Mouse (Mus musculus) stomach, postnatal 0 days (tissue): Measurements from ENCODE around the gene Fam198a.

Experiments used
- CTCF ChIP-seq: IDR thresholded peaks from 2 replicates; pipeline ENCODE4 v1.5.1; 2016; ENCODE audit warnings: antibody characterized with exemption, low read depth, mild to moderate bottlenecking, moderate library complexity
- EP300 ChIP-seq: optimal IDR thresholded peaks from 2 replicates; pipeline ENCODE3; 2016; ENCODE audit warnings: antibody characterized with exemption

DNA sequence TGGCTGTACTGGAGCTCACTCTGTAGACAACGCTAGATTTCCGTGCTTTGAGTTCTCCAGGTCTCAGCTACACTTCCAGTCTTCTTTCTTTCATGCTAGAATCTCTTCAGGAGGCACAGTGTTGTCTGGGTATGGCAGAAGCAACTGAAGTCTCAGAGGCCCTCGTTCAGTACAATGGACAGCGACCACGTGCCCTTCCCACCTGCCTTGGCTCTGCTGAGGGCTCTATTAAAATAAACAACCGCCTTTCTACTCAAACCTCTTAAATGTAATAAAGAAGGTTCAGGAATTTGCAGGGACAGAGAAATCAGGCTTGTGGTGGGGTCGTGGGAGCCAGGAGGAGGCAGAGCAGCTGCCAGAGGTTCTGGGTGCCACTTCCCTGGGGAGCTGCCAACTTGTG lies 55.8 kb downstream of the Fam198a start:
- TF ChIP-seq CTCF = no peak
- no peak for TF ChIP-seq EP300
